Mouse (Mus musculus): ENCODE results near the gene Gm20388.

DNA sequence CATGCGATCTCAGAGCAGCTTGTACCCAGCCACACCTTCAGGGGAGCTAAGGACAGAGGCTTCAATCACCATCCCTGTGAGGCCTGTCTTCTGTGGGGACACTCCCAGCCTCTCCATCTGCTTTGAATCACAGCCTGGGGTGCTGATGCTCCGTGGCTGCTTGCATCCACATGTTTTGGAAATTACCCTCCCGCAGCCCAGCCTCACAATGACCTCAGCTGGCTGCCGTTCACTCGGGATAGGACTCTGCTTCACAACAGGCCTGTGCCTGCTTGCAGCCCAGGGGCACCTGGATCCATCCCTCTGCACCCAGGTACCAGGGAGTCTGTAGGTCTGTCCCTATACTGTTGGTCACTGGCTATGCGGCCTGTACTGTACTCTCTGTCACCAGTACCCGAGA, 2153.7 kb downstream of the Gm20388 start:
- no peak for TF ChIP-seq ZNF384 (IDR thresholded peaks at IDR 0.05; ENCODE audit: low read depth, low read length)
- TF ChIP-seq HCFC1 (IDR thresholded peaks at IDR 0.05; ENCODE audit: borderline replicate concordance, insufficient read depth, low read length) = no peak
- TF ChIP-seq CHD2 (IDR thresholded peaks at IDR 0.05; ENCODE audit: low read depth, low read length) = no peak
